Mouse (Mus musculus) heart, adult 2 months (tissue): ENCODE measurements around the gene Gm20547. TPM values are rescaled to one million over a fixed set of nuclear protein-coding genes. Genes with fewer than 3 reads are reported as not detected.
A peak's percentile ranks its signal among the peaks of the same experiment; 100 is the strongest.

Experiments
- DNase-seq, 2 experiments: peaks; one replicate each; pipeline ENCODE4 v3.0.0; 2021
- H3K27ac ChIP-seq: fragments of 200-600 bp; 2 replicates; pipeline ENCODE4 v1.8.1; 2022
- H3K27me3 ChIP-seq: fragments of 200-500 bp; 2 replicates; pipeline ENCODE4 v1.6.1; 2012; ENCODE audit warnings: mild to moderate bottlenecking, low read length, inconsistent platforms, mixed read lengths; ENCODE audit not compliant: control insufficient read depth, insufficient read depth
- H3K36me3 ChIP-seq: fragments of 200-500 bp; 2 replicates; pipeline ENCODE4 v1.6.1; 2012; ENCODE audit warnings: low read length, inconsistent platforms; ENCODE audit not compliant: control insufficient read depth, insufficient read depth
- H3K4me1 ChIP-seq: fragments of 200-500 bp; 2 replicates; pipeline ENCODE4 v1.6.1; 2011; ENCODE audit warnings: low read length; ENCODE audit not compliant: control insufficient read depth, insufficient read depth
- H3K4me3 ChIP-seq: fragments of 200-600 bp; 2 replicates; pipeline ENCODE4 v1.8.1; 2022
- H3K79me2 ChIP-seq: fragments of 200-500 bp; replicated peaks from 2 replicates; pipeline ENCODE4 v1.6.1; 2012; ENCODE audit warnings: mild to moderate bottlenecking, inconsistent platforms, low read length, moderate library complexity, mixed read lengths; ENCODE audit not compliant: control insufficient read depth, insufficient read depth
- H3K9ac ChIP-seq: fragments of 200-500 bp; 2 replicates; pipeline ENCODE4 v1.6.1; 2012; ENCODE audit warnings: low read depth, mild to moderate bottlenecking, control low read depth, inconsistent platforms, low read length, mixed read lengths
- CTCF ChIP-seq: fragments of 200-600 bp; IDR thresholded peaks from 2 replicates; pipeline ENCODE4 v1.8.1; 2022; ENCODE audit warnings: antibody characterized with exemption, mild to moderate bottlenecking, moderate library complexity
- EP300 ChIP-seq: fragments of 200-500 bp; IDR thresholded peaks from 2 replicates; pipeline ENCODE4 v1.6.1; 2011; ENCODE audit warnings: low read depth, low read length, control low read depth; ENCODE audit not compliant: insufficient read depth
- POLR2A ChIP-seq: fragments of 200-500 bp; IDR thresholded peaks from 2 replicates; pipeline ENCODE4 v1.6.1; 2011; ENCODE audit warnings: mild to moderate bottlenecking, low read depth, low read length, control low read depth; ENCODE audit not compliant: insufficient read depth
- WGBS: fragments of 180-500 bp; shearing (Covaris S2); methylation state at CpG from one replicate; pipeline ENCODE4 v1.1.7; 2018; 5-methylcytosine and 5-hydroxymethylcytosine counted together
- intact Hi-C: fragments of 180-260 bp; cut with DNase I; formaldehyde crosslinking; loops from one replicate; pipeline ENCODE4 v1.15.1; 2025
- polyA plus RNA-seq: library from polyadenylated mRNA; depleted of rRNA; stranded (reverse); fragments of >200 nt; gene quantifications from 2 replicates; pipeline ENCODE4 v1.2.3, GENCODE M21; 2012
- total RNA-seq, 2 experiments: library from RNA; stranded (reverse); gene quantifications; 2 replicates each; pipeline ENCODE4 v1.2.3; 2021

Gene Gm20547
- total and polyA plus RNA-seq, 3 experiments: not detected

DNA sequence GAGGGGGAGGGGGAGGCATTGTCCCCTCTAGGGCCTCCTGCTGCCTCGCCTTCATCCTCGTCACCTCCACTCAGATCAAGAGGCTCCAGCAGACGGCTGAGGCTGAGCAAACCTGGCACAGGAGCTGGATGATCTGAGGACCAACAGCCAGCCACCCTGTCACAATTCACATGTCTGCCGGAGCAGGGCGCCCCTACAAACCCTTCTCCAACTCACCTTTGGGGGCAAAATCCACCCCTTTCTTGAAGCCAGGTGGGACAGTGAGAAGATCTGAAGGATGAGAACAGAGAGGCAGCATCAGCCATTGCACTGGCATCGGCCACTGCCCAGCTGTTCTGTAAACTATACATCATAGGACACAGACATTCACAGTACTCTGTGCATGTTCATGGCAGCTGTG lies 34.6 kb downstream of the Gm20547 start:
- H3K79me2 ChIP-seq: no peaks in the 10 kb centered on the region
- no peak overlapping the region for H3K4me3 ChIP-seq
- H3K36me3 ChIP-seq: no peaks in the 10 kb centered on the region
- H3K4me1 ChIP-seq: peaks cover 3% of the 10 kb centered on the region
- TF ChIP-seq POLR2A: no peak
- no peak for TF ChIP-seq CTCF
- no peak for TF ChIP-seq EP300
- H3K27me3 ChIP-seq: no peaks in the 10 kb centered on the region
- intact Hi-C loops: no loop called here
- H3K27ac ChIP-seq: no peak overlapping the region
- WGBS: 92% methylated on average over 6 of the region's 6 CpGs
- no peak for DNase-seq
- H3K9ac ChIP-seq: no peak overlapping the region

- no peak for DNase-seq
- H3K27ac ChIP-seq: no peak overlapping the region
- intact Hi-C loops: no loop called here
- H3K79me2 ChIP-seq: no peaks in the 10 kb centered on the region
- H3K27me3 ChIP-seq: no peaks in the 10 kb centered on the region
- no peak overlapping the region for H3K4me3 ChIP-seq
- WGBS: 87% methylated on average over 13 of the region's 13 CpGs
- no peak overlapping the region for H3K9ac ChIP-seq
- peaks cover 3% of the 10 kb centered on the region for H3K4me1 ChIP-seq
- no peak for TF ChIP-seq POLR2A
- H3K36me3 ChIP-seq: no peaks in the 10 kb centered on the region
These were observed 37.0 kb downstream of the Gm20547 start for GRCm38 (mm10) chr17:34844884-34845283.

GRCm38 (mm10) chr17:34840736-34841307 lies 41.0 kb downstream of the Gm20547 start:
- Histone ChIP-seq H3K27ac (no peak overlapping the region), H3K4me3 (no peak overlapping the region), H3K27me3 (no peaks in the 10 kb centered on the region), H3K4me1 (peaks cover 3% of the 10 kb centered on the region), H3K79me2 (peaks cover 2% of the 10 kb centered on the region; the same call in 1 of the 2 replicates), H3K9ac (no peak overlapping the region), H3K36me3 (no peaks in the 10 kb centered on the region)
- DNase-seq: no peak
- 82% methylated on average over 6 of the region's 6 CpGs for WGBS
- intact Hi-C loops: no loop called here
- TF ChIP-seq POLR2A (no peak), CTCF (no peak)

DNA sequence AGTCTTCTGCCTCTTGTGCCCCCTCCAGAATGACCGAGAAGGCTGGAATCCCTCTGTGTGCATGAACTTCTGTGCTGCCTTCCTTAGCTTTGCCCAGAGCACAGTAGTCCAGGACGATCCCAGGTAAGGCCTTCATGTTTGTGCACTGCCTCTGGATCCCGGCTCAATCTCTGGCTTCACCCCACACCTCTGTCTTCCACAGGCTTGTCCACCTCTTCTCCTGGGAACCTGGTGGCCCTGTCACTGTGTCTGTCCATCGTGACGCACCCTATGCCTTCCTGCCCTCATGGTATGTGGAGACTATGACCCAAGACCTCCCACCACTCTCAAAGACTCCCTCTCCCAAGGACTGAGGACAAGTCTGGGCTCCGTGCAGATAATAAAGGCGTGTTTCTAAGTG lies 43.1 kb downstream of the Gm20547 start:
- intact Hi-C loops: loop anchor here (5.0 to 10.0 kb wide), 2 partner anchors 144 to 406 kb away; partner anchors contain the start of genes Ddx39b and Lsm2

DNA sequence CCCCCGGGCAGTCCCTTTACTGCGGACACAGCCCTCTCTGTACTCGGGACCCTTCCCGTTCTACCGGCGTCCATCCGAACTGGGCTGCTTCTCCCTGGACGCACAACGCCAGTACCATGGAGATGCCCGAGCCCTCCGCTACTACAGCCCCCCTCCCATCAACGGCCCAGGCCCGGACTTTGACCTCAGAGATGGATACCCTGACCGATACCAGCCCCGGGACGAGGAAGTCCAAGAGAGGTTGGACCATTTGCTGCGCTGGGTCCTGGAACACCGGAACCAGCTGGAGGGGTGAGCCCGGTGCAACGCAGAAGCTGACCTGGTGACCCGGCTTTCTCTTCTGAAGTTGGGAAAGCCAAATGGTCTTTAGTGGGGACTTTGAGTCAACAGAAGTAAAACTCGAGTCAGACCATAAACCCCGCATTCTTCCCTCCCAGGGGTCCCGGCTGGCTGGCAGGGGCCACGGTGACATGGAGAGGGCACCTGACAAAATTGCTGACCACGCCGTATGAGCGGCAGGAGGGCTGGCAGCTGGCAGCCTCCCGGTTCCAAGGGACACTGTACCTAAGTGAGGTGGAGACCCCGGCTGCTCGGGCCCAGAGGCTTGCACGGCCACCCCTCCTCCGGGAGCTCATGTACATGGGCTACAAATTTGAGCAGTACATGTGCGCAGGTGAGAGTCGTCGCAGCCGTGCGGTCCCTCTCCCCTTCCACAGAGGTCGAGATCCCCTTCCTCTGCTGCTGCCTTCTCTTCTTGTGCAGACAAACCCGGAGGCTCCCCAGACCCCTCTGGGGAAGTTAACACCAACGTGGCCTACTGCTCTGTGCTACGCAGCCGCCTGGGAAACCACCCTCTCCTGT lies 44.1 kb downstream of the Gm20547 start:
- H3K27ac ChIP-seq: peak overlapping the region; percentile 74
- H3K36me3 ChIP-seq: no peaks in the 10 kb centered on the region
- H3K4me1 ChIP-seq: peaks cover 4% of the 10 kb centered on the region
- no peaks in the 10 kb centered on the region for H3K27me3 ChIP-seq
- intact Hi-C loops: loop anchor here (1.0 to 10.0 kb wide), 3 partner anchors 13 to 407 kb away; partner anchors contain the start of genes Ddx39b, Lsm2, Nelfe and Skiv2l
- no peak for TF ChIP-seq CTCF
- no peak for TF ChIP-seq EP300
- TF ChIP-seq POLR2A: no peak
- peak overlapping the region; percentile 63 for H3K4me3 ChIP-seq
- H3K9ac ChIP-seq: peak overlapping the region; percentile 67
- WGBS: 36% methylated on average over 43 of the region's 43 CpGs
- DNase-seq: no peak
- peaks cover 2% of the 10 kb centered on the region; the same call in 1 of the 2 replicates for H3K79me2 ChIP-seq

More for the DNA sequence above, 43.1 kb downstream of the Gm20547 start:
- no peaks in the 10 kb centered on the region for H3K36me3 ChIP-seq
- H3K79me2 ChIP-seq: peaks cover 2% of the 10 kb centered on the region; the same call in 1 of the 2 replicates
- no peak for DNase-seq
- TF ChIP-seq EP300 (no peak), CTCF (no peak), POLR2A (no peak)
- no peak overlapping the region for H3K9ac ChIP-seq
- WGBS: 84% methylated on average over 7 of the region's 7 CpGs
- H3K27me3 ChIP-seq: no peaks in the 10 kb centered on the region
- no peak overlapping the region for H3K4me3 ChIP-seq
- no peak overlapping the region for H3K27ac ChIP-seq
- peaks cover 4% of the 10 kb centered on the region for H3K4me1 ChIP-seq

DNA sequence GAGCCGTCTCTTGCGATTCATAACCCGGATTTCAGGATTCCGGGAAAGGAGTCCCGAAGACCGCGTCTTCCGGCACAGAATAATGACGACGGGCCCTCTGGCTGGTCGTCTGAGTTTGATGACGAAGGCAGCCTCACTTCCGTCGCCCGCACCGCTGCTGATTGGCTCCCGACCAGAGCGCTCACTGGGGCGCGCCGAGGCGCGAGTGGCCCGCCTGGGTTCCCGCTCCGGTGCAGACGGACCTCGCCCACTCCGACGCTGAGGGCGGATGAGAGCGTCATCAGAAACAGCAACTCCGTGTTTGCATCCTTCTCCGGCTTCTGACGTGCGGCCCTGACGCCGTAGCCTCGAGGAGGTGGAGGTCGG lies 45.0 kb downstream of the Gm20547 start, which contains the start of the genes Stk19 and Dxo:
Gene Stk19 (minus strand): TSS at position 90 of the 366 bp plus-strand sequence.
Gene Dxo (plus strand): TSS at position 164 of the 366 bp plus-strand sequence.
- Histone ChIP-seq H3K9ac (peak within 1 kb of the TSS; percentile 71), H3K27me3 (no peaks in the 10 kb centered on the region), H3K79me2 (peaks cover 2% of the 10 kb centered on the region; the same call in 1 of the 2 replicates), H3K36me3 (no peaks in the 10 kb centered on the region), H3K27ac (peak within 1 kb of the TSS; percentile 74), H3K4me3 (peak within 1 kb of the TSS; percentile 63), H3K4me1 (peaks cover 4% of the 10 kb centered on the region)
- peak; percentile 96 to 97 for DNase-seq
- WGBS: under 1% methylated on average over 40 of the region's 40 CpGs
- no peak for TF ChIP-seq CTCF
- TF ChIP-seq EP300: 0 out of 2 replicates have a peak, but pooled peaks have one; percentile 8
- TF ChIP-seq POLR2A: peak; percentile 89
- intact Hi-C loops: loop anchor here (1.0 to 10.0 kb wide), 3 partner anchors 13 to 408 kb away; partner anchors contain the start of genes Ddx39b, Lsm2, Nelfe and Skiv2l
